Mouse (Mus musculus) small intestine, adult 2 months (tissue): ENCODE measurements around the gene Rbms3.

Experiments used
- CTCF ChIP-seq: fragments of 200-500 bp; IDR thresholded peaks from 2 replicates; pipeline ENCODE4 v1.5.1; 2012; ENCODE audit warnings: low read depth, mild to moderate bottlenecking, control low read depth, inconsistent platforms, low read length, moderate library complexity, mixed read lengths; ENCODE audit not compliant: insufficient replicate concordance, insufficient read length; ENCODE audit errors: extremely low read depth
- POLR2A ChIP-seq: fragments of 200-500 bp; IDR thresholded peaks from 2 replicates; pipeline ENCODE4 v1.6.1; 2012; ENCODE audit warnings: low read depth, mild to moderate bottlenecking, control low read depth, inconsistent platforms, low read length, moderate library complexity

DNA sequence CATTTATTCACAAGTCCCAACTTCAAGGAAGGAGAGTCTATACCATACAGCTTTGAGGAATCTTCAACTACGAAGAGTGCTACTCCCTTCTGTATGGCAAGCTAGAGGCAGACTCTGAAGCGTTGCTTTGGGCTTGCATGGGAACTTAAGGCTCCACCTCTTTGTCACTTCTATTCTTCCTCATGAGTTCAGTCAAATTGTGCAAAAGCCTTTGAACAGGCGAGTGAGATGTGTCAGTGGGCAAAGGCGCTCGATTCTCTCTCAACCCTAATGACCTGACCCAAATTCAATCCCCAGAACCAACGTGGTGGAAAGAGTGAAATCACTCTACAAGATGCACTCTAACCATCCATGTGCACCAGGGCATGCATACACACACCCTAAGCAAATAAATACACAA, 47.1 kb downstream of the Rbms3 start:
- TF ChIP-seq POLR2A: no peak
- no peak for TF ChIP-seq CTCF
